Mouse (Mus musculus) kidney, postnatal 0 days (tissue): ENCODE results near the gene Spic. TPM values are rescaled to one million over a fixed set of nuclear protein-coding genes. Genes with fewer than 3 reads are reported as not detected.

Experiments
- ATAC-seq: fragments of 200-750 bp; cut with Nextera tagmentation; replicated peaks from 2 replicates; pipeline ENCODE4 v1.8.0; 2017; ENCODE audit warnings: low read depth, moderate number of reproducible peaks, moderate TSS enrichment, moderate library complexity; ENCODE audit not compliant: low FRiP score
- DNase-seq: peaks from one replicate; pipeline ENCODE4 v3.0.0-alpha.2; 2016; ENCODE audit warnings: low spot score
- H3K27ac ChIP-seq: fragments of 300-500 bp; sonication (generic); 2 replicates; pipeline ENCODE4 v1.5.1; 2014; ENCODE audit warnings: mild to moderate bottlenecking
- H3K27me3 ChIP-seq: fragments of 300-500 bp; sonication (generic); 2 replicates; pipeline ENCODE4 v1.6.1; 2014; ENCODE audit warnings: low read length, mixed read lengths; ENCODE audit not compliant: insufficient read depth
- H3K36me3 ChIP-seq: fragments of 300-500 bp; sonication (generic); 2 replicates; pipeline ENCODE4 v1.6.1; 2014; ENCODE audit warnings: low read length, mixed read lengths; ENCODE audit not compliant: insufficient read depth
- H3K4me1 ChIP-seq: fragments of 300-500 bp; sonication (generic); replicated peaks from 2 replicates; pipeline ENCODE4 v1.6.1; 2014; ENCODE audit warnings: antibody characterized with exemption, low read length, mixed read lengths; ENCODE audit not compliant: insufficient read depth
- H3K4me2 ChIP-seq: fragments of 300-500 bp; sonication (generic); 2 replicates; pipeline ENCODE4 v1.6.1; 2014; ENCODE audit warnings: mild to moderate bottlenecking, low read length, moderate library complexity, mixed read lengths
- H3K4me3 ChIP-seq: fragments of 300-500 bp; sonication (generic); replicated peaks from 2 replicates; pipeline ENCODE4 v1.5.1; 2014; ENCODE audit warnings: low read depth, low read length
- H3K9ac ChIP-seq: fragments of 300-500 bp; sonication (generic); 2 replicates; pipeline ENCODE4 v1.6.1; 2014; ENCODE audit warnings: low read depth, low read length
- H3K9me3 ChIP-seq: fragments of 300-500 bp; sonication (generic); replicated peaks from 2 replicates; pipeline ENCODE4 v1.6.1; 2016; ENCODE audit warnings: low read length, inconsistent platforms, mixed read lengths
- CTCF ChIP-seq: IDR thresholded peaks from 2 replicates; pipeline ENCODE4 v1.5.1; 2016; ENCODE audit warnings: antibody characterized with exemption, low read depth, mild to moderate bottlenecking, moderate library complexity
- WGBS: fragments of 180-500 bp; shearing (Covaris S2); extraction: QIAGEN DNeasy Blood & Tissue Kit; methylation state at CpG from one replicate; pipeline ENCODE4 v1.1.7; 2014; 5-methylcytosine and 5-hydroxymethylcytosine counted together
- polyA plus RNA-seq: library from polyadenylated mRNA; unstranded; fragments of >200 nt; fragmentation: Nextera tagmentation; extraction: Ambion mirVana; gene quantifications from 2 replicates; pipeline ENCODE4 v1.2.1, GENCODE M21; 2015

The Spic gene
- polyA plus RNA-seq, 1 experiment from 2014 or later = 1.0 TPM

DNA sequence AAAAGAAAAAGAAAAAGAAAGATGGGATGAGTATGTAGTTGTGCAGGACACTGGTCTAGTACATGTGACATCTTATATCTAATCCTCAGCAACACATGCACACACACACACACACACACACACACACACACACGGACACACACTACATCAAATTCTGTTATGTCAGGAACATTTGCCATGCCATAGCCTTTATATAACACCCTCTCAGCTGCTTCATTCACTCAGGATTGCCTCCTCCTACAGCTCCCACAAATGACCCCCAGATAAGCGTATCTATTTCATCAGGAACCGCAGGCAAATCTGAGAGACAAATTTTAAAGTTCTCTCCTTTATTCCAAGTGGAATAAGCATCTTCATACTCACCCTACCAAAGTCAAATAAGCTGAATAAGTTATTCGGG lies 25.9 kb downstream of the Spic start:
- no peak overlapping the region for H3K4me3 ChIP-seq
- no peaks in the 10 kb centered on the region for H3K9me3 ChIP-seq
- no peak overlapping the region for H3K9ac ChIP-seq
- H3K4me1 ChIP-seq = no peaks in the 10 kb centered on the region
- TF ChIP-seq CTCF = no peak
- DNase-seq (no peak), ATAC-seq (no peak)
- H3K27ac ChIP-seq = no peak overlapping the region
- WGBS = 83% methylated on average over 4 of the region's 4 CpGs
- H3K27me3 ChIP-seq = no peaks in the 10 kb centered on the region
- no peak overlapping the region for H3K4me2 ChIP-seq
- H3K36me3 ChIP-seq = no peaks in the 10 kb centered on the region

DNA sequence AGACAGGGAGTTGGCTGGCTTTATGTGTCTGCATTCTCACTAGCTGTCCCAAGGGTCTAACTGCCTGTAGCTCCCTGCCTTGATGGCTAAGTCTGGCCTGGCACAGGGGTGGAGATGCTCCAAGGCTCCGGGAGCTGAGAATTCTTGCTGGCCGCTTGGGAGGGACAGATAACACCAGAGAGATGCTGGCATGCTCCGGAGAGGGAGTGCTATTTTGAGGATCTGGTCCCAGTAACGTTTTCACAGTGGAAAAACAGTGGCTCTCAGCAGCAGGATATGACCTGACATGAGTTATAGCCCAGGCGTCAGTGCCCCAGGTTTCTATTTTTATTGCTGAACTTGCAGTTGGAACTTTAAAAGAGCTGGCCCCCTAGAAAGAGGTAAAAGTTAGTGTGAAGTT lies 39.4 kb downstream of the Spic start:
- Histone ChIP-seq H3K36me3 (no peaks in the 10 kb centered on the region), H3K9ac (no peak overlapping the region), H3K4me2 (no peak overlapping the region), H3K4me1 (no peaks in the 10 kb centered on the region), H3K27me3 (no peaks in the 10 kb centered on the region), H3K9me3 (no peaks in the 10 kb centered on the region), H3K27ac (no peak overlapping the region), H3K4me3 (no peak overlapping the region)
- no peak for ATAC-seq
- TF ChIP-seq CTCF = no peak
- WGBS = 7% methylated on average over 5 of the region's 5 CpGs
- DNase-seq = peak; percentile 40

DNA sequence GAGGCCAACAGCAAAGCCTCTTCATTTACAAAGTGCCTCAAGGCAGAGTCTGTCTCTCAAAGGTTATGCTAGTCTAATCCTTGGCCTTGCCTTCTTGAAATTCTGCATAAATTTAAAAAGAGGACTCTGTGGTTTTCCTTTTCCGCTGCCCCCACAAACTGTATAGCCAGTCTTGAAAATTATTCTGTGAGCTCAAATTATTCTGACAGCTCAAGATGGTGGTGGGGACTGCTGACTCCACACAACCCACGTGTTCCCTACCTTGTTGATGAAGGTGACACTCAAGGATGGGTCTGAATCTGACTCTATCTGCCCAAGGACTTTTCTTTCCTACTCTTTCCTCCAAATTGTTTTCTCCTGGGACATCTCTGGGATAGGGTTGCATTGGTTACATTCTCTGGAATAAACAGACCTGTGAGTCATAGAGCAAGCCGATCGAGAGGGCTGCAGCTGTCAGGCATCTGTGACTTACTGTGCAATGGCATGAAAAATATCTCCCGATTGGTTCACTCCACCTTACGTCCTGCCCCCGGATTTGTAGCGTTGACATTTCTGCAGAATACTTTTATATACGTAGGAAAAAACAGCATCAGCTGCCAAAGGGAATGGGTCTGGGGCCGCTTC lies 53.4 kb downstream of the Spic start:
- no peaks in the 10 kb centered on the region for H3K4me1 ChIP-seq
- H3K27ac ChIP-seq = no peak overlapping the region
- no peak overlapping the region for H3K4me2 ChIP-seq
- no peak for TF ChIP-seq CTCF
- H3K4me3 ChIP-seq = no peak overlapping the region
- H3K9me3 ChIP-seq = no peaks in the 10 kb centered on the region
- H3K36me3 ChIP-seq = no peaks in the 10 kb centered on the region
- no peaks in the 10 kb centered on the region for H3K27me3 ChIP-seq
- WGBS = 55% methylated on average over 10 of the region's 10 CpGs
- DNase-seq = no peak
- no peak for ATAC-seq
- H3K9ac ChIP-seq = no peak overlapping the region

DNA sequence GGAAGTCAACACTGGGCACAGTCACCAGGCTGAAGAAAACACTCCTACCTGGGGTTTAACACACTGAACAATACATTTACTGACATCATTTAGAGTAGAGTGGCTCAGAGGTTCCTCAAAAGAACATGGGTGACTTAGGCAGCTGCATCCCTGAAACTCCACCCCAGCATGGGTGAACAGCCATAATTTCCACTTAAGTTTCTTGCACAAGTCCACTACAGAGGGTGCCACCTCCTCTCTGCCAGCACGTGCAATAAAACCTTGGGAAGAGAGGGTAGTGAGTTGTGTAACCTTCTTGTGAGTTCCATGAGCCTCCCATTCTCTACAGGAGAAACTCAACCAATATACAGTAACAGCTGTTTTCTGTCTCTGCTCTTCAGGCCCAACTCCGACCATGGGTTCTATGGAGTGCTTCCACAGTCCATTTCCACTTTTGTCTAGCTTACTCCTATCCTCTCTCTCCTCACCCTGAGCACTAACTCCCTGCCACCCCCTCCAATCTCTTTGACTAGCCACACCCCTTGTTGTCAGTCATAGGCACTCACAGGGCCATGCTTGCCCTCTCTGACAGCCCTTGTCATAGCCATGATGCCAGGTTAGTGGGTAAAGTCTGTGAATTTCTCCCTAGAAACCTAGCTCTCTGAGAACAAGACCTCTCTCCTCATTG lies 54.0 kb downstream of the Spic start:
- ATAC-seq (no peak), DNase-seq (no peak)
- Histone ChIP-seq H3K9me3 (no peaks in the 10 kb centered on the region), H3K4me2 (no peak overlapping the region), H3K27ac (no peak overlapping the region), H3K36me3 (no peaks in the 10 kb centered on the region), H3K27me3 (no peaks in the 10 kb centered on the region), H3K4me3 (no peak overlapping the region), H3K9ac (no peak overlapping the region), H3K4me1 (no peaks in the 10 kb centered on the region)
- WGBS = 67% methylated on average over 2 of the region's 2 CpGs
- TF ChIP-seq CTCF = no peak

DNA sequence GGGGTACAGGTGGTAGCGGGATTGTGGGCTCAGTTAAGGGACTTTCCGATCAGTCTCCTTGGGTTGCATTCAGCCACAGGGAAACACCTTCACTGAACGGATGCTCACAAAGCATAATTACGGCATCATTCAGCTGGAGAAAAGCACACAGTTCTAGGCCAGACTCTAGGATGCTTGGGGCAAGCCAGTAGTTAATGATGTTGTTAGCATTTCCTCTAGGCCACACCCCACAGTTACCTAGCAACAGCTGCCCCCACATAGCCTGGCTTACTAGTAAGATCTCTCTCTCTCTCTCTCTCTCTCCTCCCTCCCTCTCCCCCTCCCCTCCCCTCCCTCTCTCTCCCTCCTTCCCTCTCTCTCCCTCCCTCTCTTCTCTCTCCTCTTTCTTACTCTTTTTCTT lies 57.8 kb downstream of the Spic start:
- Histone ChIP-seq H3K27ac (no peak overlapping the region), H3K4me2 (no peak overlapping the region), H3K36me3 (no peaks in the 10 kb centered on the region), H3K4me3 (no peak overlapping the region), H3K9me3 (no peaks in the 10 kb centered on the region), H3K4me1 (no peaks in the 10 kb centered on the region), H3K9ac (no peak overlapping the region), H3K27me3 (no peaks in the 10 kb centered on the region)
- no peak for TF ChIP-seq CTCF
- ATAC-seq = no peak
- DNase-seq = no peak
- 64% methylated on average over 4 of the region's 4 CpGs for WGBS

DNA sequence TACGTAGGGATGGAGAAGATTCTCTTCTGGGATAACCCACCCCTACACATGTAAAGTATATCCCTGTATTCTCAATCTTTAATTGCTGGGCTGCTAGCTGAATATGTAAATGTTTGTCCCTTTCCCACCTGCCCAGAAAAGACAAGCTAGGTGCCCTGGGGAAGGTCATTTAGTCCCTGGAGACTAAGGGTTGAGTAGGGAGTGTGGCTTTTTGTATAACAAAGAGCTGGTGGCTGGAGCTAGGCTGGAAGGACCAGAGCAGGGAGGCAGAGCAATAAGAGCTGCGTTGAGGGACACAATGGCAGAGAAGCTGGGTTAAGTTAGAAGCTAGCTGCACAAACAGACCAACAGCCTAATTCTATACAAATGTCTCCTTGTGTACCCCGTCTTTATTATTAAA lies 58.6 kb downstream of the Spic start:
- Histone ChIP-seq H3K36me3 (no peaks in the 10 kb centered on the region), H3K9ac (no peak overlapping the region), H3K27ac (no peak overlapping the region), H3K4me2 (no peak overlapping the region), H3K27me3 (no peaks in the 10 kb centered on the region), H3K9me3 (no peaks in the 10 kb centered on the region), H3K4me1 (no peaks in the 10 kb centered on the region), H3K4me3 (no peak overlapping the region)
- no peak for TF ChIP-seq CTCF
- ATAC-seq (no peak), DNase-seq (no peak)
- 77% methylated on average over 3 of the region's 3 CpGs for WGBS

Other genes with a start within 250 kb of the Spic start
- 0.16 TPM in 1 of 2 replicates, not detected in the other for gene Sycp3, start 225.4 kb downstream of the Spic start, polyA plus RNA-seq
- 246 and 283 TPM in 2 replicates for gene Chpt1, start 180.9 kb downstream of the Spic start, polyA plus RNA-seq
- 1.2 and 1.5 TPM in 2 replicates for gene Mybpc1, start 79.9 kb downstream of the Spic start, polyA plus RNA-seq
- 186 and 194 TPM in 2 replicates for gene Arl1, start 45.8 kb upstream of the Spic start, polyA plus RNA-seq
- gene Utp20, start 141.8 kb upstream of the Spic start, polyA plus RNA-seq = 12.4 and 14.7 TPM in 2 replicates
- gene Slc5a8, start 201.0 kb upstream of the Spic start, polyA plus RNA-seq = 39.2 and 43.2 TPM in 2 replicates